Mouse (Mus musculus): ENCODE results near the gene Gm7579.

DNA sequence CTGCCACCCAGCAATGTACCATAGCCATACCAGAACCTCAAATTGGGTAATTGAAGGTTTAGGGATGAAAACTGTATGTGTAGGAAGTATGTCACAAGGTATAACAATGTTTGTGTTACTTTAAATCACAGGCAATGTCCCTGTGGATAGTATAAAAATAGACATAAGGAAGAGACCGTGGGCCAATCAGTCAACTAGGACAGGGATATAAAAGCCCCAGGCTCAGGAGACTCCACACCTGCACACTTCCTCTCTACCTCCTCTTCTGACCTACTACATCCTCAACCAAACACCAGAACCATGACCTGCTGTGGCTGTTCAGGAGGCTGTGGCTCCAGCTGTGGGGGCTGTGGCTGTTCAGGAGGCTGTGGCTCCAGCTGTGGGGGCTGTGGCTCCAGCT, at the start of gene Gm7579:
- TF ChIP-seq CTCF (IDR thresholded peaks at IDR 0.05; ENCODE audit: borderline replicate concordance, extremely low read depth, insufficient read depth, insufficient read length) (no peak), POLR2A (IDR thresholded peaks at IDR 0.05; ENCODE audit: borderline replicate concordance, extremely low read depth, insufficient read depth, insufficient read length, poor library complexity, severe bottlenecking) (no peak)

Measured in brain, embryonic 14.5 days (tissue).